Mouse (Mus musculus) cerebellum, postnatal 25 days (tissue): ENCODE data around the gene Cdk1.

Experiments
- DNase-seq, 2 experiments: peaks; one replicate each; pipeline ENCODE4 v3.0.0; 2021; ENCODE audit warnings: mixed read lengths in 2 of 2

The Cdk1 gene

DNA sequence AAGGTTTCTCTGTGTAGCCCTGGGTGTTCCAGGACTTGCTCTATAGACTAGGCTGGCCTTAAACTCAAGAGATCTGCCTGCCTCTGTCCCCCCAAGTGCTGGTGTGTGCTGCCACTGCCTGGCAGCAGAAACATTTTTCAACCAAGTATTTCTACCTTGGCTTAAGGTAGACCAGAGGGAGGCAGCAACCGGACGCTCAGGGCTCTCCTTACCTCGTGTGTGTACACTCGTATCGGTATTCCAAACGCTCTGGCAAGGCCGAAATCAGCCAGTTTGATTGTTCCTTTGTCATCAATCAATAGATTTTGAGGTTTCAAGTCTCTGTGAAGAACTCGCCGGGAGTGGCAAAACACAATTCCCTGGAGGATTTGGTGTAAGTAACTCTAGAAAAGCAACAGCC, 10.4 kb downstream of the Cdk1 start:
- DNase-seq = no peak

DNA sequence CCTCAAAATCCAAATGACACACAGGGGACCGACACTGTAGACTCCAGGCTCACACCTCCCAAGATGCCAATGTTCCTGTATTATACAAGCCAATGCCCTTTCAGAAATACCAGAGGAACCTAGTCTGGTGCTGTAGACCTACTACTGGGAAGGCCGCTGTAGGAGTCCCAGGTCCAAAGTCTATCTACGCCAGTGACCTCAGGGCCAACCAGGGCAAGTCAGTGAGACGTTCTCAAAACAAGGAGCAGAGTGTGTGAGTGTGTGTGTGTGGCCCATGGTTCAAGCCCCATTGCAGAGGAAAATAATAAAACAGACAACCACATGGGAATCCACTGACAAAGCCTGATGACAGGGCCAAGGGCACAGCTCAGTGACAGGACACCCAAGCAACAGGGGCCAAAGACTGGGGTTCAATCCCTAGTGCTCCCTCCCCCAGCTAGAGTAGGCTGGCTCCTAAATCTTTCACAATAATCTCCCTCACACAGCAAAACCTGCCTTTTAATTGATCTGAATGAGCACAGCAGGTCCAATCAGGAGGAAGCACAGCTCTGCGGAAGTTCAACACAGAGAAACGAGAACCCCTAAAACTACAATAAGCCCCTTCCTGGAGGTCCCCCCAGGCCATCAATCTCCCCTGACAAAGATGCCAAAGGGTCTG, 11.0 kb downstream of the Cdk1 start:
- no peak for DNase-seq

DNA sequence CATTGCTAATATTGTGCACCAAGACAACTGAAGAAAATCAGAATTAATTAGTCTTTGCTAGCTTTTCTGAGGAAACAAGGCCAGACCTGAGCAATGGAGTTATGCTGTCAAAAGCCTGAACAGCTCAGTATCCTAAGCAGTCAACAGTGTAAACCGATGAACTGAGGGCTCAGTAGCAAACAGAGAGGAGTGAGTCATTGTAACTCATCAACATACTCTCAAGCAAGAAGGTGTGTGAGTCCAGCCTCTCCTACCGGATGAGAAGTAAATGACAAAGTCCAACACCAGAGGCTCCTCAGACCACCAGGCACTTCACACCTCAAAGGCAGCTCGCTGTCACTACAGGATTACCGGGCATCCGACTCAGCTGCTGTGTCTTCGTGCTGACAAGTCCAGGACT, 12.7 kb downstream of the Cdk1 start:
- no peak for DNase-seq

DNA sequence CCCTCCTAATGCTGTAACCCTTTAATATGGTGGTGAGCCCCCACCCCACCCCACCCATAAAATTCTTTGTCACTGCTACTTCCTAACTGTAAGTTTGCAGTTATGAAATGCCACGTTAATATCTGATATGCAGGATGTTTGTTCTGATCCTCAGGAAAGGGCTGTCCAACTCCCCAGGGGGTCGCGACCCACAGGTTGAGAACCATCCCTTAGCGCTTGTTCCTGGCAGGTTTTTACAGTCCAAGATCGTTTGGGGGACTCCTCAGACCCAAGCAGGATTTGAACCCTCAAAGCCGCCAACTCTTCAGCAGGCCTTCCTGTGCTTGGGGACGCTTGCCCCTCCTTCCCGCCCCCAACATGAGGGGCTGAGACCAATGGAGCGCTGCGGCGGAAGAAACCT, 16.5 kb downstream of the Cdk1 start:
- DNase-seq = no peak

DNA sequence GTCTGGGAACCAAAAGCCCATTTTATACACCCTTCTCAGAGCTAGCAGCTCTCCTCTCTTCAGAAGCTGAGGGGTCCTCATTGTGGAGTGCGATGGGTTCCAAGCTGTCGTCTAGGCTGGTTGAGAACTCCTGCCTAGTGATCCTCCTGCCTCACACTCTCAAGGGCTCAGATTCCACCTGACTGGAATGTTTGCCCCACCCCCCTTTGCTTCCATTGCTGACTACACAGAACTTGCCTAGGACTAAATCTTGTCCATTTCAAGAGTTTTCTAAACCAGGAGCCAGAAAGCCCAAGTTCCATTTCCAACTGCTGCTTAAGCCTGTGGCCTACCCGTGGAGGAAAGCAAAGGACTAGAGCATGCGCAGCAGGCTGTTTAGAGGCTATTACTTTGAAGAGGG, 17.1 kb downstream of the Cdk1 start:
- no peak for DNase-seq

DNA sequence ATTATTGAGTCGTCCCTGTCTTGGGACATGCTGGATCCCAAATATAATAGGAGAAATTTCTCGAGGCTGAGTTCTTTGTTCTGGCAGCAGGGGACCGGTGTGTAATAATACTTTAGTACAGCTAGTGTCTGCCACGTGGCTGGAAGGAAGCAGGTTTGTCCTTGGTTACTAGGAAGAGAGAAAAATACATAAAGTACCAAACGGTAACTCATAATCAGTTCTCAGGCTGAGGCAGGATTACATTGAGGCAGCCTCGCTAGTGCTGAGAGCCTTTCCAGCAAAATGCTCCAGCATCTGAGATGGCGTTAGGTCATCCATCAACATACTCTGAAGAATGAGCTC, 17.6 kb downstream of the Cdk1 start:
- DNase-seq = no peak

DNA sequence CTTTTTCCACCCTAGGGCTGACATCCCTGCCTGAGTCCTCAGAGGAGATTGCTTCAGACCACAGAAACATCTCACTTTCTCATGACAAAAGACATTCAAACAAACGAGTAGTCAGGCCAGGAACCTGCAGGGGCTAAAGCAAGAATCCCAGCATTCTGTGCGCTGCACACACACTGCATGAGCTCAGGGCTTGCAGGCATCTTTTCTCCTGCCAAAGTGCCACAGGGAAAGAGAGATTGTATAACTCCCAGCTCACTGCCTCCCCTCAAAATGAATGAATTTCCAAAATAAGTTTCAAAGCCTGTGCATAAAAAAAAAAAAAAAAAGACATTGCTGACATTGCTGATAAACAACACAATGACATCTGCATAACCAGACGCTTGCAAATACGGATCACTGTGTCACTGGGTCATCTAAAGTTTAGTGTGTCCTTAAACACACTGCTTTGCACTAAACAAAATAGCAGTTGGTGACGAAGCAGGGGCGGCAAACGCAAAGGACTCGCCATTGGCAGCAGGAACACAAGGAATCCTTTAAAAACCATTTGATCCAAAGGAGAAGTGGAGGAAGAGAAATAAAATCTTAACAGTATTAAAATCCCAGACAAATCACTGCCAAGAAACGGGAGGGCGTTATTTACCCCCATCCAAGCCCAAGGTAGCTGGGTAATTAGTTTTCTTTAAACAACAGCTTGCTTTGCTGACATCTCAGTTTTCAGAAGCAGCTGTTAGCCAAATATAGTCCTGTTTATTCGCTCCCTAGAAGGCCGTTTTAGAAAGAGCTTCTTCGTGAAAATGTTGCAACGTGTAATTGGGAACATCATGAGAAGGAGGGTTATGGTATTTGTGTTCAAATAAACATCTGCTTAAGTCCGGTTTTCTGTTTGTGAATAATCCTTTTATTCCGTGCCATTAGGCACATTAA, 18.2 kb downstream of the Cdk1 start:
- no peak for DNase-seq

DNA sequence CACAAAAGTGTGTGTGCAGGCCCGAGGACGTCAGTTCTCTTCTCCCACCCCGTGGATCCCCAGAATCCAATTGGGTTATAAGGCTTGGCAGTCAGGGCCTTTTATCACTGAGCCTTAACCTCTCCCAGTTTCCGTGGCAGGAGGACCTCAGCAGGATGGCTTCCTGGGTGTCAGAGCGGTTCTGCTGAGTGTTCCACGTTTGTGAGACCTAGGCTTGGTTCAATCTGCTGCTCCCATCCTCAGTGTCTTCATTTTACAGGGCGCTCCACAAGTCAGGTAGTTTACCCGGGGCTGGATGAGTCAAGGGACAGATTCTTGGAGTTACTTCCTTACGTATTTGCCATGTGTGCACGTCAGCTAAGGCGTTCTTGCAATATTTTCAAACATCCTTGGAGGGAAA, 19.5 kb downstream of the Cdk1 start:
- no peak for DNase-seq

DNA sequence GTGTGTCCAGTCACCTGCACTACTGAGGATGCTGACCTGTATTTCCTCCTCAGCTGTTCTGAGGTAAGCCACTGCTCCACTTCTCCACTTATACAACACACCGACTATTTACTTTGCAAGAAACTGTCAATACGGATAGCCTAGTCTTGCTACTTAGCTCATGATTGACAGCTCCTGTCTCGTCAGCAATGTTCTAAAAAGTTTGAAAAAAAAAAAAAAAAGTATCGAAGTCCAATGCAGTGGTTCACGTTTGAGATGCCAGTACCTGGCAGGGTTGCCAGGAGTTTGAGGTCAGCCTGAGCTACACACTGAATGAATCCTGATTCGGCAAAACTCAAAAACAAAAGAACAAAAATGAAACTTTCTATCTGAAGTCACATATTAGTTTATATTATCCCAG, 21.5 kb downstream of the Cdk1 start:
- no peak for DNase-seq

DNA sequence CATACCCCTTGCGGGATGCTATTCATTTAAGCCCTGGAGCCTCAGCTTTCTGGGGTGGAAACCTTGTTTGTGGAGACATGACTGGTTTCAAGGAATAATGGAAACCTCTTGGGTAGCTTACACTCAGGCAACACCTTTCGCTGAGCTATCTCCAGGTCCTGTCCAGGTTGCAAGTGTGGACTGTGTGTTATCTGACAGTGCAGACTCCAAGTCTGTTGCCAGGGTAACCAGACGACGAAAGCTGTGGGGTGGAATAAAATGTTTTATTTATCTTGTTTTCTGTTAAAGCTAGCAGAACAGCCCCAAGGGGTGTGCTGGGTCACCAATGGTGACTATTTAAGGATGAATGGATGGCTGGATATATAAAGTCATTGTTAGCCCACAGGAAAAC, 24.1 kb downstream of the Cdk1 start:
- no peak for DNase-seq

DNA sequence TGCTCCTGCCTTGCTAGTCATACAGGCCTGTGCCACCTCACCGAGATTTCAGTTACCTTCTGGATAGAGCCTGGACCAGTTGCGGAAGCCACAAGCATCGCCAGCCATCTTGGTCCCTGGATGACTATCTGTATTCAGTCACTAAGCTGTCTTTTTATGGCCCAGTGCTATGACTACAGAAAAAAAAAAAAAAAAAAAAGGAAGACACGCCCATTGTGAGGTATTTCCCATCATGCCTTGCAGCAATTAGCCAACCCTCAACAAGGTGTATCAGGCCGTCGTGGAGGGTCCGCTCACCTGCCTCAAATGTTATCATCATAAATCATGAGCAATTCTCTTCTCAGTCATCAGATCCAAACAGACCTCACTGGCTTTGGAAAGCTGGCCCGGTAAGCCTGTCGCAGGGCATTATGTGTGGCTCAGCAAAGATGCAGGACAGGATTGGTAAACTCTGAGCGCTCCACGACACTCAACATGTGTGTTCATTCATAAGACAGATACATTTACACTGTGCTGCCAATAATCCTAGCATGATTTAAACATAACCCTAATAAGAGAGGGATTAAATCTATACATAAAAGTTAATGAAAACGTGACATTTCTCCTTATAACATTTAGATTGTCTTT, 24.6 kb downstream of the Cdk1 start:
- DNase-seq = no peak

DNA sequence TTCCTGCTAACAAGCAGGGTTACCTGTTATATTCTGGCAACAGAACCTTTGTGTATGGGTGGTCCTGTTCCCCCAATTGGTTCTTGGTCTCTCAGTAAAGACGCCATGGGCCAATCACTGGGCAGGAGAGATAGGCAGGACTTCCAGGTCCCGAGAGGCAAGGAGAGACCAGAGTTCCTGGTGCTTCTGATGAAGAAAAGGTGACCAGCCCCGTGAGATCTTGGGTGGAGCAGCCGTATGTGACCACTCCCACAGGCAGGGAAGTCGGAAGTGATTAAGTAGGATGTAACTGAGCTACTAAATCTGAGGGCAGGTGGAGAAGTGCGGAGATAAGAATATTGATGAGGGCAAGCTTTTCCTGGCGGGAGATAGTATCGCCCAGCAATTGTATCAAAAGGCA, 25.4 kb downstream of the Cdk1 start:
- DNase-seq = no peak

DNA sequence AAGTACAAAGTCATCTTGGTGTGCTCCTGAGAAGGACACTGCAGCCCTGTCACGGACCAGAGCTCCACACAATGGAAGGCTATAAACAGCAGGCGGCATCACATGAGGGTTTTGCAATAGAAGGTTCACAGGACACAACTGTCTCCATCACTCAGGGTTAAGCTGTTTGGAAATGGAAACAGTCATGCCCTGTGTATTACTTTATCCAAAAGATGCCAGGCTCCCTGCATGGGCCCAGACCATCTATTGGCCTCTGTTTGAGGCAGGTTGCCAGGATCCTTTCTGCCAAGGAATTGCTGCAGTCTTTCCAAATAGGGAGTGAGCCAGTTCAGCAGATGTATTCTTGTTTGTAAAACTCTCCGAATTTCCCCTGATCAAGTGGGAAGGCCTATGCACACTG, 26.3 kb downstream of the Cdk1 start:
- peak; percentile 61 to 80 for DNase-seq

DNA sequence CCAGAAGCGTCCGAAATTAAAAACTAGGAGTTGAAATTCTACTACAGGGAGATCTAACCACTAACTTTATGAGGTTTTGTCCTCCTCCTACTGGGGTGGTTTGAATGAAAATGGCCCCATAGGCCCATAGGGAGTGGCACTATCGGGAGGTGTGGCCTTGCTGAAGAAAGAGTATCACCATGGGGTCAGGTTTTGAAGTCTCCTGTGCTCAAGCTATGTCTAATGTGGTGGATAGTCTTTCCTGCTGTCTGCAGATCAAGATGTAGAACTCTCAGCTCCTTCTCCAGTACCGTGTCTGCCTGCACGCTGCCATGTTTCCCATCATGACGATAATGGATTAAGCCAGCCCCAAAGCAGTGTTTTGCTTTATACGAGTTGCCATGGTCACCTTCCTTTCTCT, 27.9 kb downstream of the Cdk1 start:
- no peak for DNase-seq

DNA sequence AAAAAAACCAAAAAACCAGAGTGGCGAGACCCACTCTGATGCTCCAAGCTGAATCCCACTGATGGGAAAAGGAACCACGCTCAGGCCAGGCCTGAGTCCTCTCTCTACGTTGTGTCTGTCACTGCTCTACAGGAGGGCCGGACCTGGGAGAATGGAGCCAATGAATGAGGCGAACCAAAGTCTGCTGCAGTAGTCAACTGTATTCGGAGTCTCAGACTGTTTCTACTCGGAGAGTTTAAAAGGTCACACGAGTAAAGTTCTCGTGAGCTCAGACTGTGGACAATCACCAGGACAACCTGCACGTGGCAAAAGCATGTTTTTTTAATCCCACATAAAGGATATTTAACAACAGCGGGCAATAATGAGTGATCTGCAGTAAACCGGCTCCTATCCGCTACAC, 28.8 kb downstream of the Cdk1 start:
- no peak for DNase-seq

DNA sequence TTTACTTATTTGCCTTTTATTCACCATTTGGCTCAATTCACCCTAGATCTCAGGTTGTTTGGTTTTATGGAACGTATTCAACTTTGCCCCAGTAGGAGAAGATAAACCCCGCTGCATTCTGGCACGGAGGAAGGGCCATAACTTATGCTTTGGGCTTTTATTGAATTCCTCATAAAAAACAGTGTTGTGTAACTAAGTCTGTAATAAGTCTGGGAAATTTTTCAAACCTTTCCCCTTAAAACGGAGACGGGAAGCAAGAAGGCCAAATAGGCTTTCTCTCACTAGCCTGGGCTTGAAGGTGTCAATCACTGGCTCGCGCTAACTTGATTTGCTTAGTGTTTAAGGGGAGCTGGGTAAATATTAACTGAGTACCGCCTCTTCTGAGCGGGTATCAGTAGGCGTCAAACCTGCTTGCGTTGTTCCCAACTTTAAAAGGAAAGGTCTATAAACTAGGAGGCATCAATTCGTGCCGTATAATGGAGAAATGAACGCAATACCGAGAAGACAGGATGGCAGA, 31.2 kb downstream of the Cdk1 start:
- no peak for DNase-seq

DNA sequence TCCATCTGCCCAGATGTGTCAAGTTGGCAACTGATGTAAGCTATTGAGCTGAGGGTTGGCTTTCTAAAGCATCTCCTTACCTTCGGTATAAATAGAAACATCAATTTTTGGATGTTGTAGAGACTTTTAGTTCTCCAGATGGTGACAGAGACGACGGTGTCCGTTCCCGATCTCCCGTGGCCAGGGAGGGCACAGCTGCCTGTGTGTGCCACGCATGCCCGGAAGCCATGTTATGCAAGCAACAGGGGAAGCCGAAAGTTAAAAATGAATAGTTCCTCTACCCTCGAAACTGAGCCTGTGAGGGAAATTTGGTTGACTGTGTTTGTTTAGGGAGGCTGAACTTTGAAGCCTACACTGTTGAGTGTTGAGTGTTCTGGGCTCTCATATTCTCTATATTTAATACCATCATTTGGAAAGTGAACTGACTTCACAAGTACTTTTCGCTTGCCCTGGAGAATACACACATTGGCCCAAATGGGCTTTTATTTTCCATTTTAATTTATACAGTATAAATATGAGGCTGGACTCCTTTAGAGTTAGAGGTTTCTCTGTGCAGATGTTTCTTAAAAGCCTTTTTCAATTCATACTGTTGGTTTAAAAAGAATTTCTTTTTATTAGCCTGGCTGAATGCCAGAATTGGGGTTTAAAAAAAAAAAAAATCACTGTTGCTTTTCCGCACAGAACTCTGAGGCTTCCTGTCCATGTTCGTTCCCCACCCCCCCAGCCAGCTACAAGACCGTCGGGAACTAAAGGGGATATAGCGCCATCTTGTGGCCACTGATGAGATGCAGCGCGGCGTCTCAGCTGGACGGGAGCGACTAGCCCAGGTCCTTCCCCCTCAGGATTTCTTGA, 31.8 kb downstream of the Cdk1 start:
- peak; percentile 67 to 86 for DNase-seq

DNA sequence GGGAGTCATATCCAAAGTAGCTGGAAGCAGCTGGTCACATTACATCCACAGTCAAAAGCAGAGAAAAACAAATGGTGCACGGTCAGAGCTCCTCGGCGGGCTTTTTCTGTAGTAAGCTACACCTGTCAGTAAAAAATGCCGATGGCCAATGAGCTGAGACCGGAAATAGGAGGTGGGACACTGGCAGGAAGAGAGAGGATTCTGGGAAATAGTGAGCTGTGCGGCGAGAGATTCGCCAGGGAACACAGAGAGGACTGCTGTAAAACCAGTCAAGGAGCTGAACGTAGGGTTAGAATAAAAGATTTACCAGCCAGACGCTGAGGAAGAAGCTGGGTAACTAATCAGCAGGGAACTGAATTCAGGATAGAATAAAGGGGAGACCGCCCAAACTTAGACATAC, 34.2 kb downstream of the Cdk1 start:
- DNase-seq = no peak

DNA sequence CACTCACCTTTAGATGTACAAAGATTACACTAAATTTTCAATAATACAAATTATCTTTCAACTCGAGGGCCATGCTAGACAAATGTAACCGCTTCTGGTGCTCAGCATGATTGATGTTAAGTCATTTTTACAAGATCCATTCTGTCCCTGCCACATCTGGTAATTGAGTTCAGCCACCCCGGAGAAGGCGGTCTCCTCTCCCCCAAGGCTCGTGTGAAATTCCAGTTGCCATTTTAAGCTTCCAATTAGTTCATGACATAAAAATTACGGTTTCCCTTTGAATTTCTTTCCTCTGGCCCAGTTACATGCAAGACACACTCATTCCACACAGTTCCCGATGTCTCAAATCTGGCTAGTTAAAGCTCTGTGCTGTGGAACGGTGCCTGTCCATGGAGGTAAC, 38.8 kb downstream of the Cdk1 start:
- no peak for DNase-seq

DNA sequence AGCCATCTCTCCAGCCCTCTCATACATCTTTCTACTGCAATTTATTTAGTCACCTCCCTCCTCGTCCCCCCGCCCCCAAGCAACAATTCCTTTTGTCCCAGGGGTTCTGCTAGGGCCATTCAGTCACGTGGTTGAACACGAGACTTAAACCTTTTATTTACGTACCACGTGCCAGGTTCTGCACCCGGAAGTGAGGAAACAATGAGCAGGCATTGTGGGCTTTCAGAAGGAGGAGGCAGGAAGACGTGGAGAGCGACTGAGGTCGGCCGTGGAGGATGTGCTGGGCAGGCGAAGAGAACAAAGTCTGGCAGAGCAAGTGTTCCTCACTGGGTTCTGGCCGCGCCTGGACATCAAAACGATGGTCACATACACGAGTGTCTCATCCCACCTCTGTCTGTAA, 40.9 kb downstream of the Cdk1 start:
- no peak for DNase-seq

DNA sequence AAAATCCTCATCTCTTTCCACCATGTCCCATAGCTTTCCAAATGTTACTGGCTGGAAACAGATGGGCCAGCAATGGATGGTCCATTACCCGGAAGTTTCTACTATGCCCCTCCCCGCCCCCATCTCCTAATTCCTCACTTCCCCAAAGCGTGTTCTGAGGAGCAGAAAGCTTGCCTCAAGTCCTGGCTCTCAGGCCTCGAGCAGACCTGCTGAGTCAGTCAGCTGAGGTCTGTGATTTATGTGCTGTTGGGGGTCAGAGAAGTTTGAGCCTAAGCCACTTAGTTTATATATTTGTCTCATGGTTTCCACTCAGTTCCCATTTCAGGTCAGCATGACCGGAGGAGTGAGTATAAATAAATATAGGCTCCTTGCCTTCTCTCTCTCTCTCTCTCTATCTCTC, 43.6 kb downstream of the Cdk1 start:
- no peak for DNase-seq

DNA sequence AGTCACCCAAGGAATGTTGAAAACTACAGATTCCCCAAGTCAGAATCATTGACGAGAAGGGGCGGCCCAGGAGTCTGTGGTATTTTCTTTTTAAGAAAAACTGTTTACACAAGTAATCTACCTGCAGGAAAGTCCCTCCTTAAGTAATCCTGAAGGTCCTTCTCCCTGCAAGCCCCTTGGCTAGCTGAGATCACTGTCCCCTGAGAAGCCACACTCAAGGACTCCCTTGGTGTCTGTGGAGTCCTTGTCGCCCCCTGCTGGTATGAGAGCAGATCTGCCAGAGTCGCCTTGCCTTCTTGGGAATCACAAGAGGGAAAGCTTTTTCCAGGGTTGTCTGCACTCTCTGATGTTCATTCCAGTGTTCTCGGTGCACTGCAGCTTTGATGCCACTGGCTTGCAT, 45.7 kb downstream of the Cdk1 start:
- peak; percentile 36 to 69 for DNase-seq

DNA sequence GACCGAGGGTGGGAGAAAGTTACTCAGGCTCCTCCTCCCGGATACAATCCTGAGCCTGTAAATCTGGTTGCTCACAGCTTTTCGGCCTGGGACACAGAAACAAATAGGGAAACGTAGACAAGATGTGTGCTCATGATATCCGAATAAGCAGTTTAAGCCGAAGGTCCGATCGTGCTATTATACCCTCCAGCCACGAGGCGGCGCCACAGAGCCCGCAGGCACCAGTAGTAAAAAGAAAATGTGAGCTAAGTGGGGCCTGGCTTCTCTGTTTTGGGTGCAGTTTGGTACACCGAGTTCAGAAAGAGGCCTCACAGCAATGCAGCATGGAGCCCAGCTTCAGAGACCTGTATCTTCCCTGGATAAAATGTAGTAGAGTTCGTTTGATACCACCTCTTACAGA, 46.5 kb downstream of the Cdk1 start:
- DNase-seq = peak; percentile 33 to 46
